In the genomic region with DNA sequence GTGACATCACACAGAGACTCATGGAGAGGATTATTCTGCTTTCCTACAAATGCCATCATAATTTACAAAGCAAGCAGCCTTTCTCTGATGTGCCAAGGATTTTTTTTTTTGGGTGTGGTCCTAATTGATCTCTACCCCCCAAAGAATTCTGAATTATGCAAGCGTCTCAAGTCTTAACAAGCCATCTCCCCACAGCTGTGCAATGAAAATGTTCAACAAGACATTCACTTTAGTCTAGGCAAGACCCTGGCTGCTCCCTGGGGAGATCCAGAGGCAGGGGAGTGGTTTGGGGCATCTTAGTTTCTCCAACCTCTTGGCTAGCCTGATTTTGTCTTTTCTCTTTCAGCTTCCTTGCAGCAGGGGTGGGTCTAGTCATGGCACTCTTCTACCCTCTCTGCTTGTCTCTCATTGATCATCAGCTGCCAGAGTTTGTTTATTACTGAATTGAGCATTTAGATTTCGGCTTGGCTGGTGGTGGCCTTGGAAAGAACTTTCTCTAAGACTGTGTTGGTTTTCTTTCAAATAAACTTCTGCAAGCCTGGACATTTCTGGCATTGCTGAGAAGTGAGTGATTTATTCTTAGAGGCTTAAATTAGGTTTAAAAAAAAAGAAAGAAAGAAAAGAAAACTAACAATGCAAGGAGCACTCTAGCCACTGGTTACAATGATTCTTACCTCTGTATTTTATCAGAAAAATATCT, we compare ENCODE assay signal across 25 mouse cellular contexts. TPM values are rescaled to one million over a fixed set of nuclear protein-coding genes. Genes with fewer than 3 reads are reported as not detected.
DNase-seq lines count a peak whose midpoint lies in the region; ATAC-seq and TF ChIP-seq lines count a peak whose summit lies in the region.
"Had no signal": no experiment of that assay in that cellular context is flagged by ENCODE, and none has a peak within 500 bp of the region (broad histone marks: within the 10 kb centered on the region; RNA-seq: fewer than 3 reads in every experiment).

No protein-coding gene starts in this region.

- H3K9me3 ChIP-seq in embryonic facial prominence, embryonic 14.5 days (ENCODE audit: control insufficient read depth, low read length), result no peaks in the 10 kb centered on the region
- H3K9me3 ChIP-seq in embryonic facial prominence, embryonic 10.5 days, result no peaks in the 10 kb centered on the region
- H3K9me3 ChIP-seq in heart, embryonic 12.5 days (replicated peaks), result no peaks in the 10 kb centered on the region
- H3K9me3 ChIP-seq in stomach, embryonic 15.5 days, result no peaks in the 10 kb centered on the region
- H3K9me3 ChIP-seq: embryonic facial prominence, embryonic 13.5 days; forebrain, embryonic 15.5 days; hindbrain, embryonic 15.5 days; intestine, embryonic 15.5 days; liver, embryonic 15.5 days; lung, embryonic 15.5 days had no signal

- peak; percentile 59 for DNase-seq in embryonic facial prominence, embryonic 14.5 days (ENCODE audit: low spot score)
- no peak for DNase-seq in embryonic facial prominence, embryonic 10.5 days (ENCODE audit: low spot score)
- peak in 1 of 2 experiments; percentile 24 for DNase-seq in heart, adult 2 months
- DNase-seq in adipocyte (ENCODE audit: low spot score), result peak; percentile 55
- DNase-seq in cerebellum, postnatal 10 days, result no peak
- DNase-seq in layer of hippocampus, adult 9-10 months (ENCODE audit: low spot score), result no peak
- DNase-seq: adrenal gland, postnatal 36 days; cerebellum, adult 11 months; cerebellum, postnatal 14 days; kidney, adult 8-10 months; kidney, postnatal 4 days; layer of hippocampus, adult 9-11 months; liver; lung, postnatal 36 days had no signal

- no peaks in the 10 kb centered on the region for H3K36me3 ChIP-seq in embryonic facial prominence, embryonic 14.5 days (ENCODE audit: control insufficient read depth, insufficient read depth, low read length)
- no peaks in the 10 kb centered on the region for H3K36me3 ChIP-seq in embryonic facial prominence, embryonic 10.5 days (replicated peaks)
- no peaks in the 10 kb centered on the region for H3K36me3 ChIP-seq in heart, adult 2 months (ENCODE audit: control insufficient read depth, insufficient read depth, low read length)
- H3K36me3 ChIP-seq in heart, embryonic 12.5 days, result no peaks in the 10 kb centered on the region
- no peaks in the 10 kb centered on the region for H3K36me3 ChIP-seq in stomach, embryonic 15.5 days
- H3K36me3 ChIP-seq: embryonic facial prominence, embryonic 13.5 days; forebrain, embryonic 15.5 days; hindbrain, embryonic 15.5 days; intestine, embryonic 15.5 days; liver, embryonic 15.5 days; lung, embryonic 15.5 days had no signal

- 63% methylated on average over 2 of the region's 2 CpGs for WGBS in embryonic facial prominence, embryonic 14.5 days
- 79% methylated on average over 2 of the region's 2 CpGs for whole genome bisulfite sequencing in embryonic facial prominence, embryonic 10.5 days
- 63% methylated on average over 2 of the region's 2 CpGs for WGBS in heart, adult 2 months
- WGBS in heart, embryonic 12.5 days, result 71% methylated on average over 2 of the region's 2 CpGs
- WGBS in stomach, embryonic 15.5 days, result 49% methylated on average over 2 of the region's 2 CpGs

- intact Hi-C loops in heart, adult 2 months (cut with DNase I), result loop anchor here (5.0 kb wide), 1 partner anchor 115 kb away; no protein-coding TSS in a partner anchor

- TF ChIP-seq CTCF in heart, adult 2 months (IDR thresholded peaks at IDR 0.05), result no peak

- H3K4me3 ChIP-seq in embryonic facial prominence, embryonic 14.5 days (ENCODE audit: low read depth, low read length), result no peak overlapping the region
- H3K4me3 ChIP-seq in embryonic facial prominence, embryonic 10.5 days, result no peak overlapping the region
- H3K4me3 ChIP-seq in heart, adult 2 months, result no peak overlapping the region
- H3K4me3 ChIP-seq in heart, embryonic 12.5 days, result no peak overlapping the region
- H3K4me3 ChIP-seq in stomach, embryonic 15.5 days (replicated peaks), result no peak overlapping the region
- H3K4me3 ChIP-seq: embryonic facial prominence, embryonic 13.5 days; forebrain, embryonic 15.5 days; hindbrain, embryonic 15.5 days; intestine, embryonic 15.5 days; liver, embryonic 15.5 days; lung, embryonic 15.5 days had no signal

- H3K9ac ChIP-seq in embryonic facial prominence, embryonic 14.5 days (ENCODE audit: low read depth, low read length), result no peak overlapping the region
- no peak overlapping the region for H3K9ac ChIP-seq in heart, adult 2 months (ENCODE audit: low read depth, low read length)
- no peak overlapping the region for H3K9ac ChIP-seq in heart, embryonic 12.5 days
- no peak overlapping the region for H3K9ac ChIP-seq in stomach, embryonic 15.5 days
- H3K9ac ChIP-seq: embryonic facial prominence, embryonic 13.5 days; forebrain, embryonic 15.5 days; hindbrain, embryonic 15.5 days; intestine, embryonic 15.5 days; liver, embryonic 15.5 days; lung, embryonic 15.5 days had no signal

- no peak overlapping the region for H3K27ac ChIP-seq in embryonic facial prominence, embryonic 14.5 days (replicated peaks; ENCODE audit: low read depth, low read length)
- H3K27ac ChIP-seq in embryonic facial prominence, embryonic 10.5 days (replicated peaks), result no peak overlapping the region
- peak overlapping the region; percentile 7; the same call in 1 of the 2 replicates for H3K27ac ChIP-seq in heart, adult 2 months
- no peak overlapping the region for H3K27ac ChIP-seq in heart, embryonic 12.5 days (ENCODE audit: poor library complexity, severe bottlenecking)
- H3K27ac ChIP-seq in stomach, embryonic 15.5 days, result peak overlapping the region; percentile 62
- H3K27ac ChIP-seq: embryonic facial prominence, embryonic 13.5 days; forebrain, embryonic 15.5 days; hindbrain, embryonic 15.5 days; intestine, embryonic 15.5 days; liver, embryonic 15.5 days; lung, embryonic 15.5 days had no signal

- H3K4me1 ChIP-seq in embryonic facial prominence, embryonic 14.5 days (ENCODE audit: control insufficient read depth, insufficient read depth, low read length), result peaks cover 6% of the 10 kb centered on the region; the same call in 1 of the 2 replicates
- no peaks in the 10 kb centered on the region for H3K4me1 ChIP-seq in embryonic facial prominence, embryonic 10.5 days
- H3K4me1 ChIP-seq in heart, adult 2 months (ENCODE audit: control insufficient read depth, insufficient read depth, low read length), result no peaks in the 10 kb centered on the region
- no peaks in the 10 kb centered on the region for H3K4me1 ChIP-seq in heart, embryonic 12.5 days (replicated peaks)
- no peaks in the 10 kb centered on the region for H3K4me1 ChIP-seq in stomach, embryonic 15.5 days
- H3K4me1 ChIP-seq: forebrain, embryonic 15.5 days; hindbrain, embryonic 15.5 days; intestine, embryonic 15.5 days; liver, embryonic 15.5 days; lung, embryonic 15.5 days had no signal

- TF ChIP-seq EP300 in heart, adult 2 months (IDR thresholded peaks at IDR 0.05; ENCODE audit: insufficient read depth, low read depth, low read length), result no peak

- H3K27me3 ChIP-seq in embryonic facial prominence, embryonic 14.5 days (replicated peaks; ENCODE audit: control insufficient read depth, insufficient read depth, low read length), result no peaks in the 10 kb centered on the region
- H3K27me3 ChIP-seq in embryonic facial prominence, embryonic 10.5 days (replicated peaks; ENCODE audit: low read depth, poor library complexity, severe bottlenecking), result peaks cover 3% of the 10 kb centered on the region; the same call in 1 of the 2 replicates
- peaks cover 1% of the 10 kb centered on the region; the same call in 1 of the 2 replicates for H3K27me3 ChIP-seq in heart, adult 2 months (ENCODE audit: control insufficient read depth, insufficient read depth, low read length)
- no peaks in the 10 kb centered on the region for H3K27me3 ChIP-seq in heart, embryonic 12.5 days (replicated peaks)
- no peaks in the 10 kb centered on the region; the same call in 1 of the 2 replicates for H3K27me3 ChIP-seq in stomach, embryonic 15.5 days (replicated peaks)
- H3K27me3 ChIP-seq: embryonic facial prominence, embryonic 13.5 days; forebrain, embryonic 15.5 days; hindbrain, embryonic 15.5 days; intestine, embryonic 15.5 days; liver, embryonic 15.5 days had no signal

- peak; percentile 47; the same call in 1 of the 2 replicates for ATAC-seq in embryonic facial prominence, embryonic 14.5 days (ENCODE audit: low read depth)
- ATAC-seq in heart, embryonic 12.5 days (ENCODE audit: insufficient number of reproducible peaks, low FRiP score), result no peak
- no peak for ATAC-seq in stomach, embryonic 15.5 days (ENCODE audit: insufficient read depth, low FRiP score, low read depth)
- ATAC-seq: forebrain, embryonic 15.5 days; intestine, embryonic 15.5 days; midbrain, embryonic 16.5 days had no signal

- no peak overlapping the region for H3K4me2 ChIP-seq in embryonic facial prominence, embryonic 14.5 days (ENCODE audit: low read depth, low read length)
- H3K4me2 ChIP-seq in heart, embryonic 12.5 days, result no peak overlapping the region
- no peak overlapping the region for H3K4me2 ChIP-seq in stomach, embryonic 15.5 days
- H3K4me2 ChIP-seq: embryonic facial prominence, embryonic 13.5 days; forebrain, embryonic 15.5 days; hindbrain, embryonic 15.5 days; intestine, embryonic 15.5 days; liver, embryonic 15.5 days; lung, embryonic 15.5 days had no signal

- no peak for TF ChIP-seq POLR2A in heart, adult 2 months (IDR thresholded peaks at IDR 0.05; ENCODE audit: insufficient read depth, low read depth, low read length)

- no peaks in the 10 kb centered on the region; the same call in 1 of the 2 replicates for H3K79me2 ChIP-seq in heart, adult 2 months (replicated peaks; ENCODE audit: control insufficient read depth, insufficient read depth, low read length)

RNA-seq across cellular contexts. Expression of a gene that starts 7.0 kb away (rescaled TPM):
- 42.7 and 45.0 TPM in 2 replicates for polyA plus RNA-seq in embryonic facial prominence, embryonic 14.5 days (2014; fragmentation: Nextera tagmentation; extraction: Ambion mirVana)
- 1.1 and 1.9 TPM in 2 replicates for polyA plus RNA-seq in embryonic facial prominence, embryonic 10.5 days (2016; fragmentation: Nextera tagmentation; extraction: Ambion mirVana)
- 1 to 10 TPM; 5.3 to 5.6 TPM for total RNA-seq in heart, adult 2 months (2021)
- 5.1 and 7.6 TPM in 2 replicates for polyA plus RNA-seq in heart, adult 2 months (2012; rRNA removed)
- 2.2 and 2.3 TPM in 2 replicates for polyA plus RNA-seq in heart, embryonic 12.5 days (2016; fragmentation: Nextera tagmentation; extraction: Ambion mirVana)
- polyA plus RNA-seq in stomach, embryonic 15.5 days (2015; fragmentation: Nextera tagmentation; extraction: Ambion mirVana), result 11.6 and 15.7 TPM in 2 replicates
- total RNA-seq: hematopoietic stem cell, adult 5-6 weeks; megakaryocyte-erythroid progenitor cell, adult 5-6 weeks had no signal

Comparison
In these comparisons a context has a peak if more than half of its experiments do, and no peak if none do; other contexts are left out.
1. DNase-seq: peak in embryonic facial prominence, embryonic 14.5 days (single experiment) and adipocyte (single experiment); none in embryonic facial prominence, embryonic 10.5 days (single experiment), cerebellum, postnatal 10 days (0 of 2) and layer of hippocampus, adult 9-10 months (single experiment).
2. H3K27ac ChIP-seq: peak in heart, adult 2 months (single experiment) and stomach, embryonic 15.5 days (single experiment); none in embryonic facial prominence, embryonic 14.5 days (single experiment), embryonic facial prominence, embryonic 10.5 days (single experiment) and heart, embryonic 12.5 days (single experiment).